Mouse (Mus musculus) embryonic facial prominence, embryonic 10.5 days (tissue): ENCODE measurements around the gene Tdpoz3. TPM values are rescaled to one million over a fixed set of nuclear protein-coding genes. Genes with fewer than 3 reads are reported as not detected.
"Not testable (repeated sequence)": the region's sequence is repeated elsewhere in the genome, so short reads cannot be mapped to it uniquely, and the experiment has no call there.

Experiments used
- DNase-seq: peaks from one replicate; pipeline ENCODE4 v3.0.0-alpha.2; 2017; ENCODE audit warnings: low spot score
- H3K27ac ChIP-seq: fragments of 300-500 bp; sonication (generic); replicated peaks from 2 replicates; pipeline ENCODE4 v1.5.1; 2016; ENCODE audit warnings: mild to moderate bottlenecking
- H3K27me3 ChIP-seq: fragments of 300-500 bp; sonication (generic); replicated peaks from 2 replicates; pipeline ENCODE4 v1.6.1; 2016; ENCODE audit warnings: low read depth, mild to moderate bottlenecking; ENCODE audit not compliant: poor library complexity, severe bottlenecking
- H3K36me3 ChIP-seq: fragments of 300-500 bp; sonication (generic); replicated peaks from 2 replicates; pipeline ENCODE4 v1.6.1; 2016; ENCODE audit warnings: mild to moderate bottlenecking, moderate library complexity
- H3K4me1 ChIP-seq: fragments of 300-500 bp; sonication (generic); 2 replicates; pipeline ENCODE4 v1.6.1; 2016
- H3K4me3 ChIP-seq: fragments of 300-500 bp; sonication (generic); 2 replicates; pipeline ENCODE4 v1.5.1; 2016; ENCODE audit warnings: mild to moderate bottlenecking, moderate library complexity
- H3K9me3 ChIP-seq: fragments of 300-500 bp; sonication (generic); 2 replicates; pipeline ENCODE4 v1.6.1; 2016; ENCODE audit warnings: mild to moderate bottlenecking
- WGBS: fragments of 180-500 bp; shearing (Covaris S2); methylation state at CpG from one replicate; pipeline ENCODE4 v1.1.7; 2016; 5-methylcytosine and 5-hydroxymethylcytosine counted together
- polyA plus RNA-seq: library from polyadenylated mRNA; unstranded; fragments of >200 nt; fragmentation: Nextera tagmentation; extraction: Ambion mirVana; gene quantifications from 2 replicates; pipeline ENCODE4 v1.2.1, GENCODE M21; 2016

Tdpoz3 gene
- not detected in 2 replicates for polyA plus RNA-seq

- H3K27ac ChIP-seq, DNase-seq, H3K4me1 ChIP-seq, H3K9me3 ChIP-seq, H3K27me3 ChIP-seq, H3K4me3 ChIP-seq, H3K36me3 ChIP-seq: not testable (repeated sequence)
- 86% methylated on average over 1 of the region's 1 CpGs for WGBS
Measured at GRCm38 (mm10) chr3:93825720-93826119, at the start of gene Tdpoz3. TSS of gene Tdpoz3 (plus strand) at chr3:93826020.

- not testable (repeated sequence) for H3K9me3 ChIP-seq, H3K27me3 ChIP-seq, H3K4me3 ChIP-seq, H3K27ac ChIP-seq, DNase-seq, H3K36me3 ChIP-seq, H3K4me1 ChIP-seq
Measured at GRCm38 (mm10) chr3:93796098-93796497, 29.7 kb upstream of the Tdpoz3 start, which contains the start of gene Tdpoz4. TSS of gene Tdpoz4 (plus strand) at chr3:93796398.

- not testable (repeated sequence) for DNase-seq, H3K4me3 ChIP-seq, H3K27me3 ChIP-seq, H3K4me1 ChIP-seq, H3K36me3 ChIP-seq, H3K9me3 ChIP-seq, H3K27ac ChIP-seq
Measured at GRCm38 (mm10) chr3:93813341-93813740, 12.5 kb upstream of the Tdpoz3 start.

- 81% methylated on average over 8 of the region's 8 CpGs for WGBS
- H3K4me1 ChIP-seq, H3K27ac ChIP-seq, H3K27me3 ChIP-seq, DNase-seq, H3K9me3 ChIP-seq, H3K36me3 ChIP-seq, H3K4me3 ChIP-seq: not testable (repeated sequence)
Measured at GRCm38 (mm10) chr3:93858957-93859356, 33.1 kb downstream of the Tdpoz3 start.

- H3K27ac ChIP-seq, H3K4me1 ChIP-seq, DNase-seq, H3K9me3 ChIP-seq, H3K36me3 ChIP-seq, H3K4me3 ChIP-seq, H3K27me3 ChIP-seq: not testable (repeated sequence)
- 86% methylated on average over 8 of the region's 8 CpGs for WGBS
Measured at GRCm38 (mm10) chr3:93870635-93871034, 44.8 kb downstream of the Tdpoz3 start.

Other genes starting within 250 kb of the Tdpoz3 start
- gene Tdpoz2, start 173.3 kb upstream of the Tdpoz3 start, polyA plus RNA-seq = not detected in 2 replicates
- gene Tdpoz1, start 149.7 kb upstream of the Tdpoz3 start, polyA plus RNA-seq = not detected in 2 replicates
- not detected in 2 replicates for gene Gm37596, start 132.9 kb upstream of the Tdpoz3 start, polyA plus RNA-seq
- gene Gm5773, start 53.0 kb upstream of the Tdpoz3 start, polyA plus RNA-seq = not detected in 2 replicates
- not detected in 2 replicates for gene Tdpoz4, start 29.6 kb upstream of the Tdpoz3 start, polyA plus RNA-seq
- not detected in 2 replicates for gene Gm9117, start 117.5 kb downstream of the Tdpoz3 start, polyA plus RNA-seq
- not detected in 2 replicates for gene Tdpoz5, start 135.3 kb downstream of the Tdpoz3 start, polyA plus RNA-seq
- gene Gm9125, start 228.9 kb downstream of the Tdpoz3 start, polyA plus RNA-seq = not detected in 2 replicates
- gene Gm10697, start 246.6 kb downstream of the Tdpoz3 start, polyA plus RNA-seq = not detected in 2 replicates